Mouse (Mus musculus): ENCODE data around the gene Prg3.

The Prg3 gene

GRCm38 (mm10) chr2:84987930-84988329 lies at the start of gene Prg3:
TSS of gene Prg3 (plus strand) at chr2:84988215.
- DNase-seq: no peak

- DNase-seq: no peak
These were observed 49.6 kb upstream of the Prg3 start for GRCm38 (mm10) chr2:84938249-84938946.

GRCm38 (mm10) chr2:84939306-84939705 lies 48.7 kb upstream of the Prg3 start:
- DNase-seq: no peak

GRCm38 (mm10) chr2:84939711-84940110 lies 48.3 kb upstream of the Prg3 start:
- DNase-seq: no peak

GRCm38 (mm10) chr2:84941332-84941731 lies 46.7 kb upstream of the Prg3 start:
- no peak for DNase-seq

- DNase-seq: no peak
These were observed 46.2 kb upstream of the Prg3 start for GRCm38 (mm10) chr2:84941795-84942194.

GRCm38 (mm10) chr2:84947154-84947771 lies 40.8 kb upstream of the Prg3 start:
- no peak for DNase-seq

GRCm38 (mm10) chr2:84948252-84948651 lies 39.8 kb upstream of the Prg3 start:
- no peak for DNase-seq

- DNase-seq: no peak
These were observed 39.3 kb upstream of the Prg3 start for GRCm38 (mm10) chr2:84948721-84949120.

GRCm38 (mm10) chr2:84951027-84951426 lies 37.0 kb upstream of the Prg3 start:
- DNase-seq: no peak

- no peak for DNase-seq
These were observed 35.8 kb upstream of the Prg3 start for GRCm38 (mm10) chr2:84952251-84952650.

- no peak for DNase-seq
These were observed 35.3 kb upstream of the Prg3 start for GRCm38 (mm10) chr2:84952693-84953092.

- DNase-seq: no peak
These were observed 32.6 kb upstream of the Prg3 start for GRCm38 (mm10) chr2:84955435-84955834.

GRCm38 (mm10) chr2:84956274-84956673 lies 31.7 kb upstream of the Prg3 start:
- peak; percentile 26 for DNase-seq

- no peak for DNase-seq
These were observed 29.3 kb upstream of the Prg3 start for GRCm38 (mm10) chr2:84958588-84959264.

GRCm38 (mm10) chr2:84961300-84961699 lies 26.7 kb upstream of the Prg3 start:
- DNase-seq: no peak

GRCm38 (mm10) chr2:84961901-84962300 lies 26.1 kb upstream of the Prg3 start:
- DNase-seq: no peak

GRCm38 (mm10) chr2:84962906-84963507 lies 25.0 kb upstream of the Prg3 start:
- no peak for DNase-seq

- no peak for DNase-seq
These were observed 23.8 kb upstream of the Prg3 start for GRCm38 (mm10) chr2:84964111-84964801.

- no peak for DNase-seq
These were observed 20.6 kb upstream of the Prg3 start for GRCm38 (mm10) chr2:84967318-84967991.

GRCm38 (mm10) chr2:84975580-84975979 lies 12.4 kb upstream of the Prg3 start:
- no peak for DNase-seq

- no peak for DNase-seq
These were observed 7.8 kb upstream of the Prg3 start, which contains the start of gene Prg2 for GRCm38 (mm10) chr2:84980188-84980587. TSS of gene Prg2 (plus strand) at chr2:84980461.
